In genomic region chr4:64676438-64676837, GRCm38 (mm10) we compare ENCODE assay signal across 25 mouse cellular contexts.
A peak's percentile ranks its signal among the peaks of the same experiment; 100 is the strongest.
DNase-seq lines count a peak whose midpoint lies in the region; ATAC-seq lines count a peak whose summit lies in the region.
"Had no signal": no experiment of that assay in that cellular context is flagged by ENCODE, and none has a peak within 500 bp of the region (broad histone marks: within the 10 kb centered on the region; RNA-seq: fewer than 3 reads in every experiment).

No protein-coding gene starts in this region.

- no peaks in the 10 kb centered on the region for H3K27me3 ChIP-seq in hindbrain, embryonic 11.5 days (ENCODE audit: control insufficient read depth, insufficient read depth, low read length)
- H3K27me3 ChIP-seq in hindbrain, embryonic 14.5 days (ENCODE audit: control insufficient read depth, insufficient read depth, low read length) = no peaks in the 10 kb centered on the region
- no peaks in the 10 kb centered on the region for H3K27me3 ChIP-seq in midbrain, embryonic 11.5 days (ENCODE audit: control insufficient read depth, insufficient read depth, low read length)
- H3K27me3 ChIP-seq in midbrain, embryonic 10.5 days (ENCODE audit: low read depth, poor library complexity, severe bottlenecking) = no peaks in the 10 kb centered on the region
- H3K27me3 ChIP-seq in neural tube, embryonic 14.5 days (ENCODE audit: control insufficient read depth, insufficient read depth, low read length) = no peaks in the 10 kb centered on the region
- H3K27me3 ChIP-seq: CH12.LX; embryonic facial prominence, embryonic 15.5 days; forebrain, embryonic 15.5 days; hindbrain, embryonic 13.5 days; Patski; stomach, embryonic 15.5 days had no signal

- H3K27ac ChIP-seq in hindbrain, embryonic 11.5 days (ENCODE audit: low read depth, low read length) = no peak overlapping the region
- no peak overlapping the region for H3K27ac ChIP-seq in hindbrain, embryonic 14.5 days
- no peak overlapping the region for H3K27ac ChIP-seq in midbrain, embryonic 11.5 days (ENCODE audit: low read depth, low read length)
- H3K27ac ChIP-seq in midbrain, embryonic 10.5 days (replicated peaks) = no peak overlapping the region
- peak overlapping the region; percentile 14; the same call in 1 of the 2 replicates for H3K27ac ChIP-seq in brown adipose tissue, adult 24 weeks (replicated peaks; ENCODE audit: low read depth, low read length)
- no peak overlapping the region for H3K27ac ChIP-seq in neural tube, embryonic 14.5 days (ENCODE audit: low read depth, low read length)
- H3K27ac ChIP-seq: embryonic facial prominence, embryonic 15.5 days; forebrain, embryonic 15.5 days; hindbrain, embryonic 13.5 days; stomach, embryonic 15.5 days had no signal

- WGBS in hindbrain, embryonic 11.5 days = 52% methylated on average over 6 of the region's 6 CpGs
- WGBS in hindbrain, embryonic 14.5 days = 47% methylated on average over 6 of the region's 6 CpGs
- WGBS in midbrain, embryonic 11.5 days = 70% methylated on average over 6 of the region's 6 CpGs
- 76% methylated on average over 6 of the region's 6 CpGs for WGBS in midbrain, embryonic 10.5 days
- 48% methylated on average over 6 of the region's 6 CpGs for WGBS in neural tube, embryonic 14.5 days

- no peaks in the 10 kb centered on the region for H3K36me3 ChIP-seq in hindbrain, embryonic 11.5 days (ENCODE audit: control insufficient read depth, insufficient read depth, low read length)
- no peaks in the 10 kb centered on the region for H3K36me3 ChIP-seq in hindbrain, embryonic 14.5 days (replicated peaks; ENCODE audit: control insufficient read depth, insufficient read depth)
- no peaks in the 10 kb centered on the region for H3K36me3 ChIP-seq in midbrain, embryonic 11.5 days (ENCODE audit: control insufficient read depth, insufficient read depth, low read length)
- H3K36me3 ChIP-seq in midbrain, embryonic 10.5 days = no peaks in the 10 kb centered on the region
- no peaks in the 10 kb centered on the region for H3K36me3 ChIP-seq in neural tube, embryonic 14.5 days (ENCODE audit: control insufficient read depth, insufficient read depth, low read length)
- H3K36me3 ChIP-seq: embryonic facial prominence, embryonic 15.5 days; forebrain, embryonic 15.5 days; G1E; hindbrain, embryonic 13.5 days; stomach, embryonic 15.5 days had no signal

- peak; percentile 66; the same call in 1 of the 2 replicates for ATAC-seq in hindbrain, embryonic 11.5 days (ENCODE audit: low FRiP score)
- ATAC-seq in hindbrain, embryonic 14.5 days (ENCODE audit: low FRiP score) = no peak
- peak; percentile 54; the same call in 1 of the 2 replicates for ATAC-seq in midbrain, embryonic 11.5 days (ENCODE audit: low FRiP score)
- peak; percentile 54; the same call in 1 of the 2 replicates for ATAC-seq in neural tube, embryonic 14.5 days (ENCODE audit: low read depth)
- ATAC-seq: forebrain, embryonic 15.5 days; inflammation-experienced regulatory T-cells, adult 6 months; Patski had no signal

- H3K9me3 ChIP-seq in hindbrain, embryonic 11.5 days (ENCODE audit: control insufficient read depth, low read length) = no peaks in the 10 kb centered on the region
- H3K9me3 ChIP-seq in hindbrain, embryonic 14.5 days (ENCODE audit: control insufficient read depth, low read length) = no peaks in the 10 kb centered on the region
- H3K9me3 ChIP-seq in midbrain, embryonic 11.5 days (ENCODE audit: control insufficient read depth, low read length) = no peaks in the 10 kb centered on the region
- no peaks in the 10 kb centered on the region for H3K9me3 ChIP-seq in midbrain, embryonic 10.5 days (replicated peaks)
- no peaks in the 10 kb centered on the region for H3K9me3 ChIP-seq in neural tube, embryonic 14.5 days (ENCODE audit: control insufficient read depth, low read length)
- H3K9me3 ChIP-seq: embryonic facial prominence, embryonic 15.5 days; forebrain, embryonic 15.5 days; G1E; hindbrain, embryonic 13.5 days; stomach, embryonic 15.5 days had no signal

- DNase-seq in hindbrain, embryonic 11.5 days (ENCODE audit: low spot score) = no peak
- DNase-seq in hindbrain, embryonic 14.5 days (ENCODE audit: low spot score) = no peak
- DNase-seq in midbrain, embryonic 11.5 days (ENCODE audit: low spot score, missing footprints) = no peak
- DNase-seq in midbrain, embryonic 10.5 days (ENCODE audit: low spot score) = no peak
- no peak for DNase-seq in right cerebral cortex, adult 2 months (ENCODE audit: low spot score in 2 of 2)
- DNase-seq in urinary bladder, postnatal 4 days (ENCODE audit: low spot score in 2 of 2) = no peak
- DNase-seq: adrenal gland, postnatal 36 days; cerebellum, adult 18-20 months; cerebellum, postnatal 14 days; gastrocnemius, postnatal 14 days; heart, adult 11 months; kidney, adult 9 months; lung, postnatal 4 days; thymus, postnatal 25 days had no signal

- no peak overlapping the region for H3K9ac ChIP-seq in hindbrain, embryonic 11.5 days (ENCODE audit: low read depth, low read length)
- H3K9ac ChIP-seq in hindbrain, embryonic 14.5 days = no peak overlapping the region
- H3K9ac ChIP-seq in midbrain, embryonic 11.5 days (ENCODE audit: low read length) = no peak overlapping the region
- no peak overlapping the region for H3K9ac ChIP-seq in neural tube, embryonic 14.5 days (replicated peaks; ENCODE audit: low read depth, low read length)
- H3K9ac ChIP-seq: embryonic facial prominence, embryonic 15.5 days; forebrain, embryonic 15.5 days; hindbrain, embryonic 13.5 days; stomach, embryonic 15.5 days had no signal

- no peaks in the 10 kb centered on the region for H3K4me1 ChIP-seq in hindbrain, embryonic 11.5 days (replicated peaks; ENCODE audit: control insufficient read depth, insufficient read depth, low read length)
- H3K4me1 ChIP-seq in hindbrain, embryonic 14.5 days (replicated peaks; ENCODE audit: control insufficient read depth, insufficient read depth, low read length) = no peaks in the 10 kb centered on the region
- H3K4me1 ChIP-seq in midbrain, embryonic 11.5 days (ENCODE audit: control insufficient read depth, insufficient read depth, low read length) = no peaks in the 10 kb centered on the region
- H3K4me1 ChIP-seq in midbrain, embryonic 10.5 days = no peaks in the 10 kb centered on the region
- no peaks in the 10 kb centered on the region for H3K4me1 ChIP-seq in brown adipose tissue, adult 24 weeks (ENCODE audit: control insufficient read depth, insufficient read depth, insufficient read length, low read length)
- no peaks in the 10 kb centered on the region for H3K4me1 ChIP-seq in neural tube, embryonic 14.5 days (ENCODE audit: control insufficient read depth, insufficient read depth, low read length)
- H3K4me1 ChIP-seq: embryonic facial prominence, embryonic 15.5 days; forebrain, embryonic 15.5 days; hindbrain, embryonic 13.5 days; stomach, embryonic 15.5 days had no signal

- H3K4me2 ChIP-seq in hindbrain, embryonic 11.5 days (replicated peaks; ENCODE audit: low read depth, low read length) = no peak overlapping the region
- no peak overlapping the region for H3K4me2 ChIP-seq in hindbrain, embryonic 14.5 days (replicated peaks)
- no peak overlapping the region for H3K4me2 ChIP-seq in midbrain, embryonic 11.5 days
- no peak overlapping the region for H3K4me2 ChIP-seq in neural tube, embryonic 14.5 days (ENCODE audit: low read depth, low read length)
- H3K4me2 ChIP-seq: embryonic facial prominence, embryonic 15.5 days; forebrain, embryonic 15.5 days; heart, embryonic 11.5 days; hindbrain, embryonic 13.5 days; stomach, embryonic 15.5 days had no signal

- H3K4me3 ChIP-seq in hindbrain, embryonic 11.5 days (ENCODE audit: low read depth, low read length) = no peak overlapping the region
- H3K4me3 ChIP-seq in hindbrain, embryonic 14.5 days (replicated peaks; ENCODE audit: low read length) = no peak overlapping the region
- H3K4me3 ChIP-seq in midbrain, embryonic 11.5 days (ENCODE audit: low read depth, low read length) = no peak overlapping the region
- no peak overlapping the region for H3K4me3 ChIP-seq in midbrain, embryonic 10.5 days
- H3K4me3 ChIP-seq in brown adipose tissue, adult 24 weeks (ENCODE audit: insufficient read depth, low read depth, low read length) = no peak overlapping the region
- H3K4me3 ChIP-seq in neural tube, embryonic 14.5 days (ENCODE audit: low read depth, low read length) = no peak overlapping the region
- H3K4me3 ChIP-seq: embryonic facial prominence, embryonic 15.5 days; forebrain, embryonic 15.5 days; hindbrain, embryonic 13.5 days; stomach, embryonic 15.5 days had no signal
